Mouse (Mus musculus) embryo, embryonic 9.5 days (tissue): ENCODE data around the gene Fgfr2.

Source experiments
- DNase-seq: peaks from one replicate; pipeline ENCODE4 v3.0.0-alpha.2; 2017; ENCODE audit errors: extremely low spot score

Fgfr2 gene

DNA sequence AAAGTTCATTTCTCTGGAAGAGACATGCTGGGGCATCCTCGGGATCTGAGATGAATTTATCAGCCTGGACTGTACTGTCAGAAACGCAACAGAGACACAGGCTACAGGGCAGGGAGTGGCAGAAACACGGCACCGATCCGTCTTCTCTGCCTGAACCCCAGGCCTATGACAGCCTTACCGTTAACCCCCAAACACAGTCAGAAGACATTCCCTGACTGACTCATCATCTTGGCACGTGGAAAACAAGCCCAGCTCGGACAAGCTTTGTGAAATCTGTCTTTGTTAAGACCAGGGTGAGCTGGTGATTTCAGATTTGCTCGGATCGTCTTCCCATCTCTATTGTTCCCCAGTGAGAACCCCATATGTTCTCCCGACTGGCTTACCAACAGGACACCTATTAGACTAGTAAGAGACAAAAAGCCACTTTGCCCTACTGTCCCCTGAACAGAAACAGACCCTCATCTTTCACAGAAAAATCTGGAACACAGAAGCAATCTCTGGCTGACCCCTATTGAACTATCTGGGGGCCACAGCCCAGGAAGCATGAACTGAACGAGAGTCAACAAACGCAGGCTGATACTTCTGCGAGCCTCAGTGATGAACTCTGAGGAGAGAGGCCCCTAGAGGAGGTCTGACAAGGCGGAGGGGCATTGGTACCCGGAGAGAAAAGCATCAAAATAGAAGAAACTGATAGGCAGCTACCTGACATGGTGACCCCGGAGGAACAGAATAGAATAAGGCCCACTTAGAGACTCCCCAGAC lies 750.2 kb downstream of the Fgfr2 start:
- DNase-seq, result no peak

DNA sequence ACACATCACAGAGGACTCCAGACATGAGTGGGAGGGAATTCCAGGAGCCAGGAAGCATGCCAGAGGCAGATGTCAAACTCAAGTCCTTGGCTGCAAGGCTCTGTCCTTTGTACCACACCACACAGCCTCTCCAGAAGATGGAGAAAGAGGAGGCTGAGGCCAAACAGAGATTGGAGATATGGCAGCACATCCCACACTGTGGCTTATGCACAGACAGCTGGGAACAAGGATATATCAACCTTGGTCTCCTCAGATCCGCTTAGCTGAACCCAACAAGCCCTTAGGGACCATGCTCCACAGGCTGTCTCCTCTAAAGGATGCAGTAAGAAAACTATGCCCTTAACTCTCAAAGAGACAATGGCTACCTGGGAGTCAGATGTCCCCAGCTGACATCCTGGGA lies 751.3 kb downstream of the Fgfr2 start:
- no peak for DNase-seq

DNA sequence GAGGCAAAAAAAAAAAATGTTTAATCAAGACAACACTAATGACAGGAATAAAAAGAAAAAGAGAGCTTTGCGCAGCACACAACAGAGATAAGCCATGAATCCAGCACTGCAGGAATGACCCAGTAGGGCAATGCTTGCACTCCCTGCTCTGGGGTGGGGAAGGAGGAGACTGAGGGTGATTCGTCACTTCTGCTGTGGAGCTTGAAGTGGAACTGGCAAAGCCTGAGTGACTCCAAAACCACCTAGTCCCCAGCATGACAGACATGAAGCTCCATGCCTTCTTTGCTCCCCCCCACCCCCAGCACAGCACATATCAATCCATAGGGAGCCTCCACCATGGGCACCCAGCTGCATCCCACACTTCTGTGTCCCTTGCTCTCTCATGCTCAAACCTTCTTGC lies 753.4 kb downstream of the Fgfr2 start:
- DNase-seq, result no peak

DNA sequence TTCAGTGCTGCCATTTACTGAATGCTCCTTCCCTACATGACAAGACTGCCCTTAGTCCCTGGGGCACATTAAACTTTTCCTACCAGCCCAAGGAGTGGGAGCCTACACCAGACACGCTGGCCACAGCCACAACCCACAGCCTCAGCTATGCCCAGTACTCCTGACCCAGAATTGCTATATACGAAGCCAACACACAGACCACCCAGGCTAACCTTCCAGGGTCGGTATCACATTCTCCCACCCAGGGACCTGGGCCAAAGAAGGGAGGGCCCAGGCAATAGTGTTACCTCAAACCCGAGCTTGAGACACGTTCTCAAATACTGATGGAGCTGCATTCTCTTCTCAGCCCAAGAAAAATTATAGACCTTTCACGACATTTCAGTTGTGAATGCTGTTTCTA lies 754.3 kb downstream of the Fgfr2 start:
- no peak for DNase-seq

DNA sequence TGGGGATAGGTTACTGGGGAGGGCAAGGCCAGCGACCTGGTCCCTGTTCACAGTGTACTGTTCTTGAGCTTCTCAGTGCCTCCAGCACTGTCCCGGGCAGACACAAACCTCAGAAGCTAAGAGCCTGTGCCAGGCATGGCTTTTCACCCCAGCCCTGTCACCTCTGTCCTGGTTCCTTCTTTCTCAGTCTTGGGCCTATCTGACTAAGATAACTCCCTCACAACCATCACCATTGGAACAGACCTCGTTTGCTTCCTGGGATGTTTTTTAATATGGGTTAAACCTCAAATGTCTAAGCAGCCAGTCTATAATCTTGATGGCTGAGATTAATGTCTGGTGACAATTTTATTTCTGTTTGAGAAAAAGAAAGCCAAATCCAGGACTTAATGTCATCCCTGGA lies 755.8 kb downstream of the Fgfr2 start:
- DNase-seq, result no peak

DNA sequence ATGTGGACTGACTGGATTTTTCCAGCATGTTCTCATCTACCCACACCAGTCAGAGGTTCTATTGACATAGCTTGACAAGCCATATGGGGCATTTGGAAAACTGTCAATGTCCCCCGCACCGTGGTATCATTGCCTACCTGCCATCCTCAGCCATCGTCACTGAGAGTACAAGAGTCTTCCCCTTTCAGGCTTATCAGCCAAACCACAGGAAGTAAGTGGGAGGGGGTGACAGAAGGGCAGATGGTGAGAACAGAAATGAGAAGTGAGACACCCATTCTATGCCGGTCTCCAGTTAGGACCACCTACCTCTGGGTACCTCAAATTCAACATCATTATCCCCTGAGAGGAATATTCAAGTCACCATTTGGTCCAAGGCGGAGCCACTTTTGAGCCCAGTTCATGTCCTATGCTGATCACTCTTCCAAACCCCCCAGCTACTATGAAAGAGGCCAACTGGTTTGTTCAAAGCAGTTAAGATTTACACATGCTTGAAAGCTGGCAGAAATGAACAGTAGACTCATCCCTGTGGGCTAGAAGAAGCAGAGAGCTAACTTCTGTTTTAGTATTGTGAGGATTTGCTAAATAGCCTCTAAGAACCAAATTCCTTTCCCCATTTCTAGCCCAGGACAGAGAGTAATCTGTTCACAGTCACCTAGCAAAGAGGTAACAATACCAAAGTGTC lies 757.3 kb downstream of the Fgfr2 start:
- no peak for DNase-seq

DNA sequence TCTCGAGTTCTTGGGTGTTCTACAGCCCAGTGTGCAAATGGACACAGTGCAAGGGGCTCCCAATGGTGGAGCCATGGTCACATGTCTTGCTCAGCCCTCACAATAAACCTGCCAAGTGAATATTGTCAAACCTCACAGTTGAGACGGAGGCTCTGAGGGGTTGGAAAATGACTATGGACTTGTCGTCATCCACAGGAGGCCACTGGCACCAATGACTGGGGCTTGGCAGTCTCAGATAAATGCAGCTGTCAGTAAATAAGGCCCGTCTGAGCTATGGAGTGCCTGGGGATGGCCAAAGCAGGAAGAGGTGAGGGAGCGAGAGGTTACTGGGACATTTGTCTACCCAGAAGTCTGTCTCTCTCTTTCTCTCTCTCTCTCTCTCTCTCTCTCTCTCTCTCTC lies 758.0 kb downstream of the Fgfr2 start:
- no peak for DNase-seq

GRCm38 (mm10) chr7:132364506-132364905 lies 758.6 kb downstream of the Fgfr2 start:
- DNase-seq, result no peak

DNA sequence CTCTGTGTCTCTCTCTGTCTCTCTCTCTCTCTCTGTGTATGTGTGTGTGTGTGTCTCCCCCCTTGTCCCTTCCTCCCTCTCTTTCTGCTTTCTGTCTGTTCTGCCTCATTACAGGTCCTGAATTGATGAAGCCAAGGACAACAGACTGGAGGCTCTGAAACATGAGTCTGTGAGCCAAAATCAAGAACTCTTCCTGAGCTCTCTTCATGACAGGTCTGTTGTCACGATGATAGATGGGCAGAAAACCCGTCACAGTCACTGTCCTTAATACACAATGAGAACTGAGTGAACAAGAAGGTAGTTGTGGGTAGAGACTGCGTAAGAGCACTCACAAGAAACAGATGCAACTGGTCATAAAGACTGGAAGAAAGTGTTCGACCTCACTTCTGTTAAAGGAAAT lies 762.8 kb downstream of the Fgfr2 start:
- DNase-seq, result no peak

DNA sequence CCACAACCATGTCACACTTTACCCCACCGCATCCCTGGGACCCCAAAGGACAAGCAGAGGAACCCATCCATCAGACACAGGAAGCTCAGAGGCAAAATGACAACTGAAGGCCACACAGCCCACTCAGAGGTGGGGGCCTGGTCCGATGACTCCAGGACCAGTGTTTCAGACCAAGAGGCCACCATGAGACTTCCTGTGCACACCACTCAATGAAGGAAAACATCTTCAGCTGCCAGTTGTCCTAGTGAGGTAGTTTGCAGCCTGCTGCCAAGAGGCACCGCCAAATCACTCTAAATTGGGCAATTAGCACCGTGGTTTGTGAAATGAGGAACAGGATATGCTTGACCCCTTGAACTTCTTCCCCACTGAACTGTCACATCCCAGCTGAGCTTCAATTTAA lies 764.4 kb downstream of the Fgfr2 start:
- no peak for DNase-seq

DNA sequence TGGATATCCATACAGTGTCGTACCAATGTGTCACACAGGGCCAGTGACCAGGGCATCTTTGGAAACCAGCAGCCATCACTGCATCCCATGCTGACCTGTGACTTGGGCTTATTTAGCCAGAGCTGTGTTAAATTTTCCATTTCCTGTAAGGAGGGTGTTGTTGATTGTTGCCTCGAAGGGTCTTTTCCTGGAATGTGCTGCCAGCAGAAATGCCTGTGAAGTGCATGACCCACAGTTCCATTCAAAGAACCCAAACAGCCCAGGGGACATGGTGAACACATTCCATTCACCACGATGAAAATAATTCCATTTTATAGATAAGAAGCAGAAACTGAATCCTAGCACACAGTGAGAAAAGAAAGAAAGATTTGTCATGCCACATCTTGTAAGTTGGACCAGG lies 764.9 kb downstream of the Fgfr2 start:
- DNase-seq, result no peak

- DNase-seq, result no peak
Observed at GRCm38 (mm10) chr7:132357841-132358237, 765.3 kb downstream of the Fgfr2 start.

- DNase-seq, result no peak
Observed at GRCm38 (mm10) chr7:132356881-132357840, 766.0 kb downstream of the Fgfr2 start.

GRCm38 (mm10) chr7:132356185-132356584 lies 767.0 kb downstream of the Fgfr2 start:
- no peak for DNase-seq

GRCm38 (mm10) chr7:132355767-132356166 lies 767.4 kb downstream of the Fgfr2 start:
- DNase-seq, result no peak

GRCm38 (mm10) chr7:132349075-132349572 lies 774.0 kb downstream of the Fgfr2 start:
- DNase-seq, result no peak

GRCm38 (mm10) chr7:132347273-132348045 lies 775.7 kb downstream of the Fgfr2 start:
- DNase-seq, result no peak

- no peak for DNase-seq
Observed at GRCm38 (mm10) chr7:132345526-132346070, 777.6 kb downstream of the Fgfr2 start.

- DNase-seq, result no peak
Observed at GRCm38 (mm10) chr7:132344606-132345005, 778.5 kb downstream of the Fgfr2 start.

DNA sequence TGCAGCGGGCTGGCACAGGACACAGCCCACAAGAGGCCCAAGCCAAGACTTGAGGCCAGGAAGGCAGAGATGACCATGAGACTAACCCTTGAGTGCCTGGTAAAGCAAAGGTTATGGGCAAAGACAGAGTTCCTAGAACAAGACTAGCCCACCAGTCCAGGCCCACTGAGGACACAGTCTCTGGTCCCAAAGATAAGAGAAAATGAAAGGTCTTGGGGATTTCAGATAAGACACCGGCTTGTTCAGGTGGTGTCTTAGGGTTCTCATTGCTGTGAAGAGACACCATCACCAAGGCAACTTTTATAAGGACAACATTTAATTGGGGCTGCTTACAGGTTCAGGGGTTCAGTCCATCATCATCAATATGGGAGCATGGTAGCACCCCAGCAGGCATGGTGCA lies 779.2 kb downstream of the Fgfr2 start:
- no peak for DNase-seq

- DNase-seq, result no peak
Observed at GRCm38 (mm10) chr7:132343146-132343545, 780.0 kb downstream of the Fgfr2 start.
